22 mouse cellular contexts compared by ENCODE assay signal in the genomic region with DNA sequence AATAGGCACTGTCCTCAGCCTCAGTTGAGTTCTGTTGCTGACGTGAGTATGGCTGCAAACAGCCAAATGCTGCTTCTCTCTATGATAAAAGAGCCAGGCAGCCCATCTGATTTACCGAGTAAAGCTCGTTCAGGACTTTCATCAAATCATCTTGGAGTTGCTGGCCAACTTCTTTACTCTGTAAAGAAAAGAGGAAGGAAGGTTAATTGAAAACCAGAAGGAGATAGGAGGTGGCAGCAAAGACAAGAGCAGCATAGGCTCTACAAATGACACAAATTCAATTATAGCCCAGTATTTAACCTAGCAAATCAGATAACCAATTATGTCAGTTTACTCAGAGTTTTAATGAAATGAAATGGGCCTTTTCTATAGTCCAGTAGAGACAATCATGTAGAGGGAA.
DNase-seq lines count a peak whose midpoint lies in the region; ATAC-seq and TF ChIP-seq lines count a peak whose summit lies in the region.
"Had no signal": no experiment of that assay in that cellular context is flagged by ENCODE, and none has a peak within 500 bp of the region (broad histone marks: within the 10 kb centered on the region; RNA-seq: fewer than 3 reads in every experiment).

No protein-coding gene starts in this region.

- H3K36me3 ChIP-seq in MEL (ENCODE audit: control insufficient read depth in 1 of 2, insufficient read depth in 2 of 2, low read length in 2 of 2) = peaks cover 0 to 56% of the 10 kb centered on the region in 2 experiments; a peak in 2 of 4 replicates
- peaks cover 26% of the 10 kb centered on the region for H3K36me3 ChIP-seq in limb, embryonic 10.5 days
- no peaks in the 10 kb centered on the region for H3K36me3 ChIP-seq in liver, embryonic 11.5 days (ENCODE audit: control insufficient read depth, insufficient read depth, low read length)

- WGBS in limb, embryonic 10.5 days = 89% methylated on average over 3 of the region's 3 CpGs
- WGBS in liver, embryonic 11.5 days = 46% methylated on average over 3 of the region's 3 CpGs

- no peaks in the 10 kb centered on the region for H3K79me2 ChIP-seq in MEL (ENCODE audit: control insufficient read depth, insufficient read depth, low read length, poor library complexity)

- peak overlapping the region; percentile 62 for H3K27ac ChIP-seq in MEL (ENCODE audit: control insufficient read depth, low read depth, low read length)
- H3K27ac ChIP-seq in limb, embryonic 10.5 days = no peak overlapping the region
- H3K27ac ChIP-seq in liver, embryonic 11.5 days (ENCODE audit: low read depth, low read length) = no peak overlapping the region
- H3K27ac ChIP-seq: embryonic facial prominence, embryonic 13.5 days; embryonic facial prominence, embryonic 15.5 days; forebrain, embryonic 10.5 days; forebrain, embryonic 12.5 days had no signal

- ATAC-seq in common myeloid progenitor, adult 5-6 weeks (replicated peaks; ENCODE audit: low read depth, poor library complexity, severe bottlenecking) = peak; percentile 48; the same call in 1 of the 2 replicates
- no peak for ATAC-seq in liver, embryonic 11.5 days (replicated peaks; ENCODE audit: low FRiP score)
- ATAC-seq: forebrain, embryonic 14.5 days; forebrain, embryonic 16.5 days had no signal

- TF ChIP-seq POLR2A in MEL (IDR thresholded peaks at IDR 0.05; ENCODE audit: control insufficient read depth in 1 of 2, insufficient read depth in 1 of 2, low read depth in 1 of 2, low read length in 2 of 2, poor library complexity in 1 of 2) = no peak

- H3K9ac ChIP-seq in MEL (ENCODE audit: control insufficient read depth, low read depth, low read length, poor library complexity, severe bottlenecking) = no peak overlapping the region
- H3K9ac ChIP-seq in liver, embryonic 11.5 days (ENCODE audit: low read depth, low read length) = no peak overlapping the region
- H3K9ac ChIP-seq: embryonic facial prominence, embryonic 13.5 days; embryonic facial prominence, embryonic 15.5 days; forebrain, embryonic 12.5 days had no signal

- peak; percentile 69 to 87; a peak in 3 of 4 replicates for TF ChIP-seq EP300 in MEL (IDR thresholded peaks at IDR 0.05; ENCODE audit: low read depth in 1 of 2, low read length in 2 of 2)

- no peaks in the 10 kb centered on the region for H3K27me3 ChIP-seq in MEL (ENCODE audit: control insufficient read depth in 1 of 2, insufficient read depth in 2 of 2, low read length in 2 of 2)
- H3K27me3 ChIP-seq in limb, embryonic 10.5 days (ENCODE audit: low read depth, poor library complexity, severe bottlenecking) = no peaks in the 10 kb centered on the region
- no peaks in the 10 kb centered on the region for H3K27me3 ChIP-seq in liver, embryonic 11.5 days (replicated peaks; ENCODE audit: control insufficient read depth, insufficient read depth, low read length)
- H3K27me3 ChIP-seq: embryonic facial prominence, embryonic 13.5 days; embryonic facial prominence, embryonic 15.5 days; forebrain, embryonic 12.5 days had no signal

- no peaks in the 10 kb centered on the region for H3K9me3 ChIP-seq in MEL (replicated peaks; ENCODE audit: insufficient read depth, low read length)
- no peaks in the 10 kb centered on the region for H3K9me3 ChIP-seq in limb, embryonic 10.5 days (replicated peaks)
- H3K9me3 ChIP-seq in liver, embryonic 11.5 days (ENCODE audit: control insufficient read depth, low read length) = no peaks in the 10 kb centered on the region
- H3K9me3 ChIP-seq: embryonic facial prominence, embryonic 13.5 days; embryonic facial prominence, embryonic 15.5 days; forebrain, embryonic 10.5 days; forebrain, embryonic 12.5 days had no signal

- DNase-seq in MEL (ENCODE audit: low read depth, low spot score) (peak; percentile 84), MEL-GATA-1-ER (ENCODE audit: extremely low read depth, low read depth) (peak; percentile 74)
- no peak for DNase-seq in limb, embryonic 10.5 days (ENCODE audit: low spot score)
- DNase-seq in right cerebral cortex, postnatal 36 days (ENCODE audit: low spot score in 2 of 2) = no peak
- no peak for DNase-seq in liver, embryonic 11.5 days (ENCODE audit: low spot score)
- DNase-seq: adrenal gland, adult 2 months; adrenal gland, postnatal 10 days; adrenal gland, postnatal 25 days; cerebellum, adult 11-12 months; cerebellum, adult 2 months; cerebellum, adult 9-10 months; cerebellum, postnatal 10 days; cerebellum, postnatal 25 days; embryo, embryonic 11 days had no signal

- peaks cover 22 to 37% of the 10 kb centered on the region in 2 experiments for H3K4me1 ChIP-seq in MEL (ENCODE audit: control insufficient read depth in 1 of 2, insufficient read depth in 2 of 2, low read length in 2 of 2)
- peaks cover 5% of the 10 kb centered on the region for H3K4me1 ChIP-seq in limb, embryonic 10.5 days
- H3K4me1 ChIP-seq in liver, embryonic 11.5 days (replicated peaks; ENCODE audit: control insufficient read depth, insufficient read depth, low read length) = peaks cover 4% of the 10 kb centered on the region; the same call in 1 of the 2 replicates
- H3K4me1 ChIP-seq: embryonic facial prominence, embryonic 13.5 days; embryonic facial prominence, embryonic 15.5 days had no signal

- H3K4me3 ChIP-seq in MEL (ENCODE audit: control insufficient read depth in 1 of 2, insufficient read depth in 1 of 2, low read depth in 2 of 2, low read length in 2 of 2) = no peak overlapping the region
- H3K4me3 ChIP-seq in limb, embryonic 10.5 days = no peak overlapping the region
- H3K4me3 ChIP-seq in liver, embryonic 11.5 days (ENCODE audit: low read depth, low read length) = no peak overlapping the region
- H3K4me3 ChIP-seq: embryonic facial prominence, embryonic 13.5 days; embryonic facial prominence, embryonic 15.5 days; erythroblast, embryonic 14.5 days; forebrain, embryonic 10.5 days; forebrain, embryonic 12.5 days had no signal

- no peak for TF ChIP-seq CTCF in MEL (IDR thresholded peaks at IDR 0.05 in 2 of 3, conservative IDR thresholded peaks at IDR 0.05 in 1 of 3; ENCODE audit: control insufficient read depth in 1 of 3, insufficient read depth in 1 of 3, low read depth in 2 of 3, low read length in 3 of 3, poor library complexity in 1 of 3, severe bottlenecking in 1 of 3)

- no peak overlapping the region for H3K4me2 ChIP-seq in liver, embryonic 11.5 days
- H3K4me2 ChIP-seq: embryonic facial prominence, embryonic 13.5 days; embryonic facial prominence, embryonic 15.5 days; forebrain, embryonic 12.5 days had no signal

- TF ChIP-seq RAD21 in MEL (IDR thresholded peaks at IDR 0.05; ENCODE audit: low read depth, low read length) = no peak

TF ChIP-seq in MEL, 35 proteins besides CTCF, POLR2A, EP300 and RAD21:
- TF ChIP-seq SMC3 (IDR thresholded peaks at IDR 0.05; ENCODE audit: low read depth, low read length) = no peak
- no peak for TF ChIP-seq MEF2A (IDR thresholded peaks at IDR 0.05; ENCODE audit: extremely low read depth, insufficient replicate concordance, low read depth, low read length, poor library complexity, severe bottlenecking)
- TF ChIP-seq MAX (IDR thresholded peaks at IDR 0.05; ENCODE audit: low read length) = no peak
- TF ChIP-seq JUND (IDR thresholded peaks at IDR 0.05; ENCODE audit: low read depth, low read length) = no peak
- TF ChIP-seq MAFK (IDR thresholded peaks at IDR 0.05; ENCODE audit: borderline replicate concordance, low read depth, low read length) = no peak
- peak; percentile 77 for TF ChIP-seq ETS1 (IDR thresholded peaks at IDR 0.05; ENCODE audit: low read depth, low read length)
- TF ChIP-seq CHD1 (IDR thresholded peaks at IDR 0.05; ENCODE audit: low read depth, low read length) = no peak
- TF ChIP-seq POLR2AphosphoS2 (IDR thresholded peaks at IDR 0.05; ENCODE audit: low read length) = no peak
- no peak for TF ChIP-seq KAT2A (conservative IDR thresholded peaks at IDR 0.05; ENCODE audit: low read depth, low read length)
- TF ChIP-seq MXI1 (IDR thresholded peaks at IDR 0.05; ENCODE audit: low read depth, low read length) = peak; percentile 63
- TF ChIP-seq ZKSCAN1 (IDR thresholded peaks at IDR 0.05; ENCODE audit: low read depth, low read length) = no peak
- TF ChIP-seq GATA1 (IDR thresholded peaks at IDR 0.05; ENCODE audit: low read depth, low read length) = peak; percentile 87
- TF ChIP-seq ELF1 (IDR thresholded peaks at IDR 0.05; ENCODE audit: low read depth, low read length) = no peak
- no peak; the same call in 1 of the 2 replicates for TF ChIP-seq ZNF384 (IDR thresholded peaks at IDR 0.05; ENCODE audit: low read depth, low read length)
- TF ChIP-seq MYB (IDR thresholded peaks at IDR 0.05; ENCODE audit: low read depth, low read length) = no peak
- no peak for TF ChIP-seq UBTF (IDR thresholded peaks at IDR 0.05; ENCODE audit: borderline replicate concordance, insufficient read depth, low read depth, low read length)
- no peak for TF ChIP-seq MYC (IDR thresholded peaks at IDR 0.05; ENCODE audit: low read depth, low read length)
- no peak for TF ChIP-seq NRF1 (IDR thresholded peaks at IDR 0.05; ENCODE audit: insufficient read depth, low read depth, low read length, poor library complexity, severe bottlenecking)
- TF ChIP-seq ZC3H11A (IDR thresholded peaks at IDR 0.05; ENCODE audit: low read depth, low read length) = no peak
- no peak for TF ChIP-seq ZMIZ1 (IDR thresholded peaks at IDR 0.05; ENCODE audit: low read depth, low read length)
- TF ChIP-seq USF1 (IDR thresholded peaks at IDR 0.05; ENCODE audit: low read depth, low read length) = peak; percentile 21; the same call in 1 of the 2 replicates
- no peak for TF ChIP-seq MAZ (IDR thresholded peaks at IDR 0.05; ENCODE audit: low read depth, low read length)
- no peak for TF ChIP-seq CHD2 (IDR thresholded peaks at IDR 0.05; ENCODE audit: low read length)
- peak; percentile 33; the same call in 1 of the 2 replicates for TF ChIP-seq TCF12 (IDR thresholded peaks at IDR 0.05; ENCODE audit: low read depth, low read length)
- TF ChIP-seq HCFC1 (IDR thresholded peaks at IDR 0.05; ENCODE audit: low read depth, low read length) = peak; percentile 40; the same call in 1 of the 2 replicates
- no peak for TF ChIP-seq GABPA (IDR thresholded peaks at IDR 0.05; ENCODE audit: low read depth, low read length)
- TF ChIP-seq RCOR1 (IDR thresholded peaks at IDR 0.05; ENCODE audit: low read depth, low read length) = peak; percentile 88
- TF ChIP-seq SIN3A (IDR thresholded peaks at IDR 0.05; ENCODE audit: low read length) = peak; percentile 79

Comparison
In these comparisons a context has a peak if more than half of its experiments do, and no peak if none do; other contexts are left out.
1. DNase-seq: peak in MEL (single experiment) and MEL-GATA-1-ER (single experiment); none in limb, embryonic 10.5 days (single experiment), right cerebral cortex, postnatal 36 days (0 of 2) and liver, embryonic 11.5 days (single experiment).